Mouse (Mus musculus): ENCODE data around the gene St8sia6. TPM values are rescaled to one million over a fixed set of nuclear protein-coding genes. Genes with fewer than 3 reads are reported as not detected.

The St8sia6 gene
- total RNA-seq, 1 experiment from 2014 or later, result 1.1 TPM

- ATAC-seq (replicated peaks in 1 of 2; ENCODE audit: insufficient read depth in 1 of 2, low FRiP score in 2 of 2, low TSS enrichment in 1 of 2, low read depth in 1 of 2, poor library complexity in 2 of 2, severe bottlenecking in 2 of 2), result no peak
These were observed 17.4 kb downstream of the St8sia6 start for GRCm38 (mm10) chr2:13776453-13776852.

- no peak for ATAC-seq (replicated peaks in 1 of 2; ENCODE audit: insufficient read depth in 1 of 2, low FRiP score in 2 of 2, low TSS enrichment in 1 of 2, low read depth in 1 of 2, poor library complexity in 2 of 2, severe bottlenecking in 2 of 2)
These were observed 18.8 kb downstream of the St8sia6 start for GRCm38 (mm10) chr2:13775056-13775455.

- no peak for ATAC-seq (replicated peaks in 1 of 2; ENCODE audit: insufficient read depth in 1 of 2, low FRiP score in 2 of 2, low TSS enrichment in 1 of 2, low read depth in 1 of 2, poor library complexity in 2 of 2, severe bottlenecking in 2 of 2)
These were observed 25.3 kb downstream of the St8sia6 start for GRCm38 (mm10) chr2:13768524-13768923.

GRCm38 (mm10) chr2:13767532-13768411 is 26.1 kb downstream of the St8sia6 start:
- ATAC-seq (replicated peaks in 1 of 2; ENCODE audit: insufficient read depth in 1 of 2, low FRiP score in 2 of 2, low TSS enrichment in 1 of 2, low read depth in 1 of 2, poor library complexity in 2 of 2, severe bottlenecking in 2 of 2), result no peak

GRCm38 (mm10) chr2:13760366-13760765 is 33.5 kb downstream of the St8sia6 start:
- ATAC-seq (replicated peaks in 1 of 2; ENCODE audit: insufficient read depth in 1 of 2, low FRiP score in 2 of 2, low TSS enrichment in 1 of 2, low read depth in 1 of 2, poor library complexity in 2 of 2, severe bottlenecking in 2 of 2), result no peak

GRCm38 (mm10) chr2:13757412-13757811 is 36.5 kb downstream of the St8sia6 start:
- ATAC-seq (replicated peaks in 1 of 2; ENCODE audit: insufficient read depth in 1 of 2, low FRiP score in 2 of 2, low TSS enrichment in 1 of 2, low read depth in 1 of 2, poor library complexity in 2 of 2, severe bottlenecking in 2 of 2), result peak; percentile 54 to 77

GRCm38 (mm10) chr2:13755733-13756132 is 38.1 kb downstream of the St8sia6 start:
- no peak for ATAC-seq (replicated peaks in 1 of 2; ENCODE audit: insufficient read depth in 1 of 2, low FRiP score in 2 of 2, low TSS enrichment in 1 of 2, low read depth in 1 of 2, poor library complexity in 2 of 2, severe bottlenecking in 2 of 2)

GRCm38 (mm10) chr2:13751691-13752090 is 42.2 kb downstream of the St8sia6 start:
- ATAC-seq (replicated peaks in 1 of 2; ENCODE audit: insufficient read depth in 1 of 2, low FRiP score in 2 of 2, low TSS enrichment in 1 of 2, low read depth in 1 of 2, poor library complexity in 2 of 2, severe bottlenecking in 2 of 2), result no peak

- 0 out of 4 replicates have a peak, but pooled peaks of 1 of the 2 experiments have one; percentile 65 for ATAC-seq (replicated peaks in 1 of 2; ENCODE audit: insufficient read depth in 1 of 2, low FRiP score in 2 of 2, low TSS enrichment in 1 of 2, low read depth in 1 of 2, poor library complexity in 2 of 2, severe bottlenecking in 2 of 2)
These were observed 43.1 kb downstream of the St8sia6 start for GRCm38 (mm10) chr2:13750777-13751176.

GRCm38 (mm10) chr2:13750089-13750488 is 43.8 kb downstream of the St8sia6 start:
- no peak for ATAC-seq (replicated peaks in 1 of 2; ENCODE audit: insufficient read depth in 1 of 2, low FRiP score in 2 of 2, low TSS enrichment in 1 of 2, low read depth in 1 of 2, poor library complexity in 2 of 2, severe bottlenecking in 2 of 2)

GRCm38 (mm10) chr2:13749176-13749575 is 44.7 kb downstream of the St8sia6 start:
- no peak for ATAC-seq (replicated peaks in 1 of 2; ENCODE audit: insufficient read depth in 1 of 2, low FRiP score in 2 of 2, low TSS enrichment in 1 of 2, low read depth in 1 of 2, poor library complexity in 2 of 2, severe bottlenecking in 2 of 2)

- ATAC-seq (replicated peaks in 1 of 2; ENCODE audit: insufficient read depth in 1 of 2, low FRiP score in 2 of 2, low TSS enrichment in 1 of 2, low read depth in 1 of 2, poor library complexity in 2 of 2, severe bottlenecking in 2 of 2), result no peak
These were observed 46.3 kb downstream of the St8sia6 start for GRCm38 (mm10) chr2:13747576-13747975.

- no peak for ATAC-seq (replicated peaks in 1 of 2; ENCODE audit: insufficient read depth in 1 of 2, low FRiP score in 2 of 2, low TSS enrichment in 1 of 2, low read depth in 1 of 2, poor library complexity in 2 of 2, severe bottlenecking in 2 of 2)
These were observed 47.8 kb downstream of the St8sia6 start for GRCm38 (mm10) chr2:13746023-13746422.

GRCm38 (mm10) chr2:13738704-13739103 is 55.2 kb downstream of the St8sia6 start:
- no peak for ATAC-seq (replicated peaks in 1 of 2; ENCODE audit: insufficient read depth in 1 of 2, low FRiP score in 2 of 2, low TSS enrichment in 1 of 2, low read depth in 1 of 2, poor library complexity in 2 of 2, severe bottlenecking in 2 of 2)

- no peak for ATAC-seq (replicated peaks in 1 of 2; ENCODE audit: insufficient read depth in 1 of 2, low FRiP score in 2 of 2, low TSS enrichment in 1 of 2, low read depth in 1 of 2, poor library complexity in 2 of 2, severe bottlenecking in 2 of 2)
These were observed 66.0 kb downstream of the St8sia6 start for GRCm38 (mm10) chr2:13727901-13728300.

- ATAC-seq (replicated peaks in 1 of 2; ENCODE audit: insufficient read depth in 1 of 2, low FRiP score in 2 of 2, low TSS enrichment in 1 of 2, low read depth in 1 of 2, poor library complexity in 2 of 2, severe bottlenecking in 2 of 2), result no peak
These were observed 68.3 kb downstream of the St8sia6 start for GRCm38 (mm10) chr2:13725592-13725991.

- ATAC-seq (replicated peaks in 1 of 2; ENCODE audit: insufficient read depth in 1 of 2, low FRiP score in 2 of 2, low TSS enrichment in 1 of 2, low read depth in 1 of 2, poor library complexity in 2 of 2, severe bottlenecking in 2 of 2), result no peak
These were observed 71.6 kb downstream of the St8sia6 start for GRCm38 (mm10) chr2:13722241-13722640.

GRCm38 (mm10) chr2:13718628-13719185 is 75.2 kb downstream of the St8sia6 start:
- ATAC-seq (replicated peaks in 1 of 2; ENCODE audit: insufficient read depth in 1 of 2, low FRiP score in 2 of 2, low TSS enrichment in 1 of 2, low read depth in 1 of 2, poor library complexity in 2 of 2, severe bottlenecking in 2 of 2), result no peak

- no peak for ATAC-seq (replicated peaks in 1 of 2; ENCODE audit: insufficient read depth in 1 of 2, low FRiP score in 2 of 2, low TSS enrichment in 1 of 2, low read depth in 1 of 2, poor library complexity in 2 of 2, severe bottlenecking in 2 of 2)
These were observed 85.1 kb downstream of the St8sia6 start for GRCm38 (mm10) chr2:13708785-13709184.

All from hematopoietic stem cell, adult 5-6 weeks (primary cell).